Comparison of ENCODE assay signal across 18 mouse cellular contexts in the genomic region with DNA sequence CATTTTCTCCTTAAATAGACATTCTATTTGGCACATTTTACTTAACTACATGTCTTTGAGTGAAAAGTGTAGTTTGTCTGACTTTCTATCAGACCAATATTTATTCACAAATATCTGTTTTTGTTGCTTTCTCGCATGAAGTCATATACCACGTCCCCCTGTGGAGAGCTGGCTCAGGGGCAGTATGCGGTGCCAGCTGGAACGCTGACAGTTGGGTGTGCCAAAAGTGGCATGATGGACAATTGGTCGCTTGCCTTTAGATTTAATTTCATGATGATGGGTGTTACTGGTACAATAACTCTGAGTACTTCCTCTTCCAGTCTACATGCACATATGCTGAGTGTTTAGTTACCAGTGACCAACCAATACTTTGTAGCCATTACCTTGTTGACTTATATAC.
A peak's percentile ranks its signal among the peaks of the same experiment; 100 is the strongest.
DNase-seq lines count a peak whose midpoint lies in the region; ATAC-seq and TF ChIP-seq lines count a peak whose summit lies in the region.
"Had no signal": no experiment of that assay in that cellular context is flagged by ENCODE, and none has a peak within 500 bp of the region (broad histone marks: within the 10 kb centered on the region; RNA-seq: fewer than 3 reads in every experiment).

No protein-coding gene starts in this region.

- 48% methylated on average over 5 of the region's 5 CpGs for WGBS in hindbrain, postnatal 0 days
- 72% methylated on average over 5 of the region's 5 CpGs for WGBS in hindbrain, embryonic 13.5 days
- WGBS in kidney, embryonic 15.5 days: 90% methylated on average over 5 of the region's 5 CpGs

- no peaks in the 10 kb centered on the region for H3K9me3 ChIP-seq in hindbrain, postnatal 0 days (ENCODE audit: low read length)
- no peaks in the 10 kb centered on the region for H3K9me3 ChIP-seq in hindbrain, embryonic 13.5 days
- no peaks in the 10 kb centered on the region for H3K9me3 ChIP-seq in kidney, embryonic 15.5 days (replicated peaks)
- H3K9me3 ChIP-seq: hindbrain, embryonic 15.5 days; limb, embryonic 15.5 days; stomach, embryonic 15.5 days had no signal

- H3K27ac ChIP-seq in hindbrain, postnatal 0 days: no peak overlapping the region
- H3K27ac ChIP-seq in hindbrain, embryonic 13.5 days: no peak overlapping the region
- H3K27ac ChIP-seq in kidney, embryonic 15.5 days: no peak overlapping the region
- H3K27ac ChIP-seq: hindbrain, embryonic 15.5 days; limb, embryonic 15.5 days; stomach, embryonic 15.5 days had no signal

- DNase-seq in hindbrain, postnatal 0 days (ENCODE audit: low spot score): peak; percentile 67
- peak; percentile 35 for DNase-seq in right cerebral cortex, postnatal 4 days
- DNase-seq in right cerebral cortex, postnatal 14 days: no peak
- peak; percentile 93 for DNase-seq in cerebellum, adult 9-10 months
- DNase-seq in urinary bladder, adult 18-20 months (ENCODE audit: low spot score in 2 of 2): no peak
- DNase-seq in ovary, adult 18-20 months (ENCODE audit: low spot score): no peak
- DNase-seq: adrenal gland, postnatal 14 days; gastrocnemius, postnatal 25 days; kidney, postnatal 10 days; liver, postnatal 0 days; lung, postnatal 14 days; retina, postnatal 1 day had no signal

- no peak overlapping the region for H3K4me2 ChIP-seq in hindbrain, postnatal 0 days (ENCODE audit: low read depth, low read length)
- H3K4me2 ChIP-seq in hindbrain, embryonic 13.5 days: no peak overlapping the region
- no peak overlapping the region for H3K4me2 ChIP-seq in kidney, embryonic 15.5 days
- H3K4me2 ChIP-seq: hindbrain, embryonic 15.5 days; limb, embryonic 15.5 days; stomach, embryonic 15.5 days had no signal

- H3K36me3 ChIP-seq in hindbrain, postnatal 0 days (ENCODE audit: insufficient read depth, low read length): no peaks in the 10 kb centered on the region
- H3K36me3 ChIP-seq in hindbrain, embryonic 13.5 days: no peaks in the 10 kb centered on the region
- H3K36me3 ChIP-seq in kidney, embryonic 15.5 days: no peaks in the 10 kb centered on the region
- H3K36me3 ChIP-seq: hindbrain, embryonic 15.5 days; limb, embryonic 15.5 days; stomach, embryonic 15.5 days had no signal

- ATAC-seq in hindbrain, postnatal 0 days: no peak; the same call in 1 of the 2 replicates
- no peak for ATAC-seq in hindbrain, embryonic 13.5 days (ENCODE audit: low FRiP score)
- ATAC-seq in kidney, embryonic 15.5 days (replicated peaks; ENCODE audit: low FRiP score): no peak
- ATAC-seq: intestine, postnatal 0 days; liver, postnatal 0 days had no signal

- H3K27me3 ChIP-seq in hindbrain, postnatal 0 days (ENCODE audit: insufficient read depth, low read length): no peaks in the 10 kb centered on the region
- no peaks in the 10 kb centered on the region for H3K27me3 ChIP-seq in hindbrain, embryonic 13.5 days
- no peaks in the 10 kb centered on the region for H3K27me3 ChIP-seq in kidney, embryonic 15.5 days
- H3K27me3 ChIP-seq: hindbrain, embryonic 15.5 days; limb, embryonic 15.5 days; stomach, embryonic 15.5 days had no signal

- H3K4me1 ChIP-seq in hindbrain, postnatal 0 days (ENCODE audit: insufficient read depth, low read length): no peaks in the 10 kb centered on the region
- no peaks in the 10 kb centered on the region for H3K4me1 ChIP-seq in hindbrain, embryonic 13.5 days (replicated peaks)
- no peaks in the 10 kb centered on the region for H3K4me1 ChIP-seq in kidney, embryonic 15.5 days
- H3K4me1 ChIP-seq: hindbrain, embryonic 15.5 days; limb, embryonic 15.5 days; stomach, embryonic 15.5 days had no signal

- no peak overlapping the region for H3K9ac ChIP-seq in hindbrain, postnatal 0 days (replicated peaks; ENCODE audit: low read length)
- no peak overlapping the region for H3K9ac ChIP-seq in hindbrain, embryonic 13.5 days
- H3K9ac ChIP-seq in kidney, embryonic 15.5 days: no peak overlapping the region
- H3K9ac ChIP-seq: hindbrain, embryonic 15.5 days; limb, embryonic 15.5 days; liver, postnatal 0 days; stomach, embryonic 15.5 days had no signal

- H3K4me3 ChIP-seq in hindbrain, postnatal 0 days (ENCODE audit: low read length): no peak overlapping the region
- no peak overlapping the region for H3K4me3 ChIP-seq in hindbrain, embryonic 13.5 days
- H3K4me3 ChIP-seq in kidney, embryonic 15.5 days (replicated peaks): no peak overlapping the region
- H3K4me3 ChIP-seq: hindbrain, embryonic 15.5 days; limb, embryonic 15.5 days; stomach, embryonic 15.5 days had no signal

- TF ChIP-seq CTCF in hindbrain, postnatal 0 days (IDR thresholded peaks at IDR 0.05; ENCODE audit: low read depth): no peak

Comparison
In these comparisons a context has a peak if more than half of its experiments do, and no peak if none do; other contexts are left out.
1. DNase-seq: peak in hindbrain, postnatal 0 days (single experiment), right cerebral cortex, postnatal 4 days (single experiment) and cerebellum, adult 9-10 months (single experiment); none in right cerebral cortex, postnatal 14 days (single experiment), urinary bladder, adult 18-20 months (0 of 2) and ovary, adult 18-20 months (single experiment).